Mouse (Mus musculus): Measurements from ENCODE around the gene Zcchc14. TPM values are rescaled to one million over a fixed set of nuclear protein-coding genes. Genes with fewer than 3 reads are reported as not detected.

Zcchc14 gene
- polyA plus RNA-seq (2015; fragmentation: Nextera tagmentation; extraction: Ambion mirVana), result 36.7 and 39.2 TPM in 2 replicates

GRCm38 (mm10) chr8:121652774-121653323 is at the start of gene Zcchc14:
Gene Zcchc14 (minus strand): TSS chr8:121652901.
- peaks cover 50% of the 10 kb centered on the region for H3K4me1 ChIP-seq
- under 1% methylated on average over 65 of the region's 67 CpGs for WGBS
- peak within 1 kb of the TSS; percentile 99 for H3K4me2 ChIP-seq (replicated peaks)
- peak within 1 kb of the TSS; percentile 100 for H3K27ac ChIP-seq (replicated peaks)
- peak within 1 kb of the TSS; percentile 86 for H3K9ac ChIP-seq (replicated peaks)
- H3K36me3 ChIP-seq, result no peaks in the 10 kb centered on the region
- ATAC-seq (replicated peaks), result peak; percentile 99
- no peaks in the 10 kb centered on the region for H3K27me3 ChIP-seq
- no peaks in the 10 kb centered on the region for H3K9me3 ChIP-seq
- peak within 1 kb of the TSS; percentile 94 for H3K4me3 ChIP-seq

- H3K9ac ChIP-seq (replicated peaks), result no peak overlapping the region
- H3K27ac ChIP-seq (replicated peaks), result no peak overlapping the region
- no peaks in the 10 kb centered on the region for H3K9me3 ChIP-seq
- 93% methylated on average over 2 of the region's 2 CpGs for WGBS
- no peak overlapping the region for H3K4me3 ChIP-seq
- no peaks in the 10 kb centered on the region for H3K27me3 ChIP-seq
- H3K36me3 ChIP-seq, result no peaks in the 10 kb centered on the region
- H3K4me1 ChIP-seq, result peaks cover 15% of the 10 kb centered on the region
- ATAC-seq (replicated peaks), result no peak
- no peak overlapping the region for H3K4me2 ChIP-seq (replicated peaks)
Observed at GRCm38 (mm10) chr8:121699936-121700335, 47.2 kb upstream of the Zcchc14 start.

GRCm38 (mm10) chr8:121698615-121699101 is 46.0 kb upstream of the Zcchc14 start:
- Histone ChIP-seq H3K9me3 (no peaks in the 10 kb centered on the region), H3K4me1 (peaks cover 15% of the 10 kb centered on the region), H3K4me3 (no peak overlapping the region), H3K27ac (replicated peaks) (peak overlapping the region; percentile 28; the same call in 1 of the 2 replicates), H3K36me3 (no peaks in the 10 kb centered on the region), H3K9ac (replicated peaks) (no peak overlapping the region), H3K27me3 (no peaks in the 10 kb centered on the region), H3K4me2 (replicated peaks) (peak overlapping the region; percentile 37; the same call in 1 of the 2 replicates)
- peak; percentile 41; the same call in 1 of the 2 replicates for ATAC-seq (replicated peaks)
- 8% methylated on average over 9 of the region's 9 CpGs for WGBS

GRCm38 (mm10) chr8:121697735-121698614 is 45.3 kb upstream of the Zcchc14 start:
- no peak overlapping the region for H3K9ac ChIP-seq (replicated peaks)
- ATAC-seq (replicated peaks), result peak; percentile 39
- H3K27ac ChIP-seq (replicated peaks), result peak overlapping the region; percentile 64
- H3K4me1 ChIP-seq, result peaks cover 15% of the 10 kb centered on the region
- no peaks in the 10 kb centered on the region for H3K9me3 ChIP-seq
- H3K27me3 ChIP-seq, result no peaks in the 10 kb centered on the region
- no peak overlapping the region for H3K4me3 ChIP-seq
- H3K36me3 ChIP-seq, result no peaks in the 10 kb centered on the region
- H3K4me2 ChIP-seq (replicated peaks), result peak overlapping the region; percentile 37
- 3% methylated on average over 17 of the region's 17 CpGs for WGBS

- WGBS, result 80% methylated on average over 6 of the region's 6 CpGs
- no peak for ATAC-seq (replicated peaks)
Observed at GRCm38 (mm10) chr8:121695585-121696184, 43.0 kb upstream of the Zcchc14 start.

GRCm38 (mm10) chr8:121694453-121694852 is 41.8 kb upstream of the Zcchc14 start:
- H3K36me3 ChIP-seq, result no peaks in the 10 kb centered on the region
- no peak for ATAC-seq (replicated peaks)
- H3K4me1 ChIP-seq, result peaks cover 15% of the 10 kb centered on the region
- no peak overlapping the region for H3K27ac ChIP-seq (replicated peaks)
- H3K9ac ChIP-seq (replicated peaks), result no peak overlapping the region
- H3K27me3 ChIP-seq, result no peaks in the 10 kb centered on the region
- H3K4me2 ChIP-seq (replicated peaks), result no peak overlapping the region
- H3K4me3 ChIP-seq, result no peak overlapping the region
- no peaks in the 10 kb centered on the region for H3K9me3 ChIP-seq
- WGBS, result 53% methylated on average over 4 of the region's 4 CpGs

More at GRCm38 (mm10) chr8:121695585-121696184, 43.0 kb upstream of the Zcchc14 start:
- Histone ChIP-seq H3K9ac (replicated peaks) (no peak overlapping the region), H3K36me3 (no peaks in the 10 kb centered on the region), H3K4me1 (peaks cover 15% of the 10 kb centered on the region), H3K9me3 (no peaks in the 10 kb centered on the region), H3K27me3 (no peaks in the 10 kb centered on the region), H3K4me2 (replicated peaks) (no peak overlapping the region), H3K27ac (replicated peaks) (no peak overlapping the region), H3K4me3 (no peak overlapping the region)

GRCm38 (mm10) chr8:121688496-121688895 is 35.8 kb upstream of the Zcchc14 start:
- no peak overlapping the region for H3K4me2 ChIP-seq (replicated peaks)
- H3K36me3 ChIP-seq, result no peaks in the 10 kb centered on the region
- H3K27ac ChIP-seq (replicated peaks), result peak overlapping the region; percentile 89
- H3K4me3 ChIP-seq, result no peak overlapping the region
- ATAC-seq (replicated peaks), result no peak
- H3K9ac ChIP-seq (replicated peaks), result no peak overlapping the region
- WGBS, result 41% methylated on average over 5 of the region's 5 CpGs
- H3K9me3 ChIP-seq, result no peaks in the 10 kb centered on the region
- no peaks in the 10 kb centered on the region for H3K27me3 ChIP-seq
- peaks cover 14% of the 10 kb centered on the region for H3K4me1 ChIP-seq

- Histone ChIP-seq H3K4me2 (replicated peaks) (no peak overlapping the region), H3K27ac (replicated peaks) (peak overlapping the region; percentile 89), H3K4me1 (peaks cover 14% of the 10 kb centered on the region), H3K9me3 (no peaks in the 10 kb centered on the region), H3K4me3 (no peak overlapping the region), H3K9ac (replicated peaks) (0 out of 2 replicates have a peak overlapping the region, but pooled peaks have one; percentile 22), H3K27me3 (no peaks in the 10 kb centered on the region), H3K36me3 (no peaks in the 10 kb centered on the region)
- 48% methylated on average over 14 of the region's 14 CpGs for WGBS
- ATAC-seq (replicated peaks), result peak; percentile 59
Observed at GRCm38 (mm10) chr8:121687455-121688161, 34.9 kb upstream of the Zcchc14 start.

- no peak overlapping the region for H3K27ac ChIP-seq (replicated peaks)
- no peak overlapping the region for H3K4me2 ChIP-seq (replicated peaks)
- no peak overlapping the region for H3K4me3 ChIP-seq
- no peaks in the 10 kb centered on the region for H3K27me3 ChIP-seq
- ATAC-seq (replicated peaks), result no peak
- 17% methylated on average over 4 of the region's 4 CpGs for WGBS
- H3K9ac ChIP-seq (replicated peaks), result no peak overlapping the region
- H3K36me3 ChIP-seq, result no peaks in the 10 kb centered on the region
- peaks cover 14% of the 10 kb centered on the region for H3K4me1 ChIP-seq
- H3K9me3 ChIP-seq, result no peaks in the 10 kb centered on the region
Observed at GRCm38 (mm10) chr8:121685419-121685818, 32.7 kb upstream of the Zcchc14 start.

- Histone ChIP-seq H3K4me3 (no peak overlapping the region), H3K4me2 (replicated peaks) (no peak overlapping the region), H3K27ac (replicated peaks) (no peak overlapping the region), H3K9ac (replicated peaks) (no peak overlapping the region), H3K27me3 (no peaks in the 10 kb centered on the region), H3K36me3 (no peaks in the 10 kb centered on the region), H3K9me3 (no peaks in the 10 kb centered on the region), H3K4me1 (peaks cover 11% of the 10 kb centered on the region)
- 77% methylated on average over 10 of the region's 10 CpGs for WGBS
- ATAC-seq (replicated peaks), result no peak
Observed at GRCm38 (mm10) chr8:121683083-121683832, 30.6 kb upstream of the Zcchc14 start.

GRCm38 (mm10) chr8:121681457-121681856 is 28.8 kb upstream of the Zcchc14 start:
- Histone ChIP-seq H3K27ac (replicated peaks) (no peak overlapping the region), H3K9ac (replicated peaks) (no peak overlapping the region), H3K4me1 (no peaks in the 10 kb centered on the region), H3K4me2 (replicated peaks) (no peak overlapping the region), H3K36me3 (no peaks in the 10 kb centered on the region), H3K4me3 (no peak overlapping the region), H3K27me3 (no peaks in the 10 kb centered on the region), H3K9me3 (no peaks in the 10 kb centered on the region)
- 59% methylated on average over 10 of the region's 10 CpGs for WGBS
- ATAC-seq (replicated peaks), result no peak

Measured in forebrain, embryonic 15.5 days (tissue).